Mouse (Mus musculus) left cerebral cortex, adult 8-10 months (tissue): ENCODE measurements around the gene Rnf182. TPM values are rescaled to one million over a fixed set of nuclear protein-coding genes. Genes with fewer than 3 reads are reported as not detected.

ENCODE experiments used
- DNase-seq, 2 experiments: peaks; one replicate each; pipeline ENCODE4 v3.0.0; 2022; ENCODE audit warnings: low spot score in 2 of 2
- total RNA-seq, 4 experiments: library from RNA; stranded (reverse); gene quantifications; 2 replicates each; pipeline ENCODE4 v1.2.4; 2022

Rnf182 gene
- 1 to 10 TPM; 6.6 to 7.9 (median 7.1) TPM for total RNA-seq

DNA sequence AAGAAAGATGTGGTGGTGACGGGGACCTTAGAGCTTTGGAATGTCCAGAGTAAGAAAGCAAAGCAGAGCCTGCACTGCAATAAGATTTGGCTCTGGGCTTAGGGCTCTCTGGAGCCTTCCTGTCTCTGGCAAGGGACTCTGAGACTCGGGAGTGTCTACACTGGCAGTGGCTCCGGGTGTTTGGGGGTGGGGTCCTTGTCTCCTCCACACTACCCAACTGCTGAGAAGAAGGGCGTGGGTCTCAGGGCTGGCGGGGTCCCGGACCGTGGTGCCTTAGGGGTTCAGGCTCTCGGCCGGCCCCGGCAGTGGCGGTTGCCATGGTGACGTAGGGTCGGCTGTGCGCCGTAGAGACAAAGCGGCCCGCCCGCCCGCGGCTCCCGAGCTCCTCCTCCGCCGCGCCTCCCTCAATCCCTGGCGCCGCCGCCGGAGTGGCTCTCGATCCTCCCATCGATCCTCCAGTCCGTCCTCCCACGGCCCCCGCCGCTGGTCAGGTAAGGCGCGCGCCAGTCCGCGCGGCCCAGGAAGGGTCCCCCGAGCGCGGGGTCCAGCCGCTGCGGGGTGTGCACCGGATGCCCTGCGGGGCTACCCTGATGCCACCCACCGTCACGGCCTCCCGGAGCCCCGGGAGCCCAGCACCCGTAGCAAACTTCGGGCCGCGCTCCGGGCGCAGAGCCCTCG, at the start of gene Rnf182:
TSS of gene Rnf182 (plus strand) at position 134 of the 678 bp plus-strand sequence.
- peak; percentile 46 to 75 for DNase-seq

DNA sequence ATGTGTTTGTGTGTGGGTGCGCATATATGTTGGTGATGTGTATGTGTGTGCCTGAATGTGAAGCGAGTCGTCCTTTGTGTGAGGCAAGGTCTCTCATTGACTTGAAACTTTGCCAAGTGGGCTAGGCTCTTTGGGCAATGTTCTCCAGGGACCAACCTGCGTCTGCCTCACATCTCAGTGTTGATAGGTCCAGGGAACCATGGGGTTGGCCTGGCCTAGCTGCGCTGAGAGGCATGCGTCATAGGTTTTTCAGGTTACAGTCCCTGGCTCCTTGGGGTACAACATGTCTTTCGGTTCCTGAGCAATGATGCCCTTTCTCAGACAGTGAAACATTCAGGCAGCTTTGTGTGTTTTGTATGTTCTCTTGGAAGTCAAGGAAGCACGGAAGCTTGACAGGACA, 49.3 kb upstream of the Rnf182 start:
- DNase-seq: no peak

DNA sequence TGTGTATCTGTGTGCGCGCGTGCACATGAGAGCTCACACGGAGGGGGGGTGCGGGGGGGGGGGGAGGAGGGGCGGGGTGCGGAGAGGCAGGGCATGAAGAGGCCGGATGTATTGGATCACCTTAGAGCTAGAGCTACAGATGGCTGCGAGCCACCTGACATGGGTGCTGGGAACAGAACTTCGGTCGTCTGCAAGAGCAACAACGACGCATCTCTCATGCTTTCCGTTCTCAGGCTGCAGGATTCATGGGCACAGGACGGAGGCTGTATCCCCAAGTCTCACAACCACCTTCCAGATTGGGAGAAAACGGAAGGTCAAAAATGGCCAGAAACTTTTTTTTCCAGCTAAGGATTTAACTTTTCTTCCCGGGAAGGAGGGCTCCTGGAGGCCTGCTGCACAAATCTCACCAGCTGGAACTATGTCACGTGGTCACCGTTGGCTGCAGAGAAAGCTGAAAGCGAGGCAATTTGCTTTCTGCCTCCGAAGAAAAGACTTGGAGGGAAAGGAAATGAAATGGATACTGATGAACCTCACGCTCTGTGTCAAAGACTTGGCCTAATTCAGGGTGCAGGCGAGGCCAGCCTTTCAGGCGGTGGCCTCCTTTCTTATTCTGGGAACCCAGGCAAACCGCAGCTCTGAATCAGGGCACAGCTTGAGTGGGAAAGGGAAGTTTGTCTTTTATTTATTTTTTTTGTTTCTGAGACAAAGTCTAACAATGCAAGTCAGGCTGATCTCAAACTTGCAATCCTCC, 48.2 kb upstream of the Rnf182 start:
- peak in 1 of 2 experiments; percentile 33 for DNase-seq

DNA sequence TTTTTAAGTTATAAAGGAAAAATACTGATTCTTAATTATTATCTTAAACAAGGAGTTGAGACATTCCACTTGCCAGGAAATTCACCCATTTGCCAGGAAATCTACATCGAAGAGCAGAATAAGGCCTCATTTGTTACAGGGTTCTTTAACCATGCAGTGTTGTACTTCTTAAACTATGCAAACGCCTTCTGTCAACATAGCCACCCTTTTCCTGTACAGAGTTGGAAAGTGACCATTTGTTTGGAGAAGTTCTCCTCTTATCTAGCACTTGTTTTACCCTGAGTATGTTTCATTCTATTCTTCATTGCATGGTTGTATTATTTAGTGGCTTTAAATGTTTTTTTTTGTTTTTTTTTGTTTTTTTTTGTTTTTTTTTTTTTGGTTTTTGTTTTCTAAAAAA, 41.5 kb upstream of the Rnf182 start:
- no peak for DNase-seq

DNA sequence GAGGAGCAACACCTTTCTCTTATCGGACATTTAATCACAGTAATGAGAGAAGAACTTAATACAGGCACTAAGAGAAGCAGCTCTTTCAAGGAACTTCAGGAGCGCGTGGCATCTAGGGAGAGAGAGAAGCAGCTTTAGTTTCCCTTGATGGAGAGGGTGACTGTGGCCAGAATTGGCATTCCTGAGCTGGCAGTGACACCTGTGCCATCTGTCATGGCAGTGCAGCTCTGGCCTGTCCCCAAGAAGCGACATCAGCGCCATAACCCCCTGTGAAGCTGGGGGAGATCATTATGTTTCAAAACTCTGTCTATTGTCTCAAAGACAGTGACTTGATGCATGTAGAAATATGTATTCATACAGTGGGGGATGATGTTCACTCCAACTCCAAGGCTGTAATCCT, 40.1 kb upstream of the Rnf182 start:
- DNase-seq: no peak

DNA sequence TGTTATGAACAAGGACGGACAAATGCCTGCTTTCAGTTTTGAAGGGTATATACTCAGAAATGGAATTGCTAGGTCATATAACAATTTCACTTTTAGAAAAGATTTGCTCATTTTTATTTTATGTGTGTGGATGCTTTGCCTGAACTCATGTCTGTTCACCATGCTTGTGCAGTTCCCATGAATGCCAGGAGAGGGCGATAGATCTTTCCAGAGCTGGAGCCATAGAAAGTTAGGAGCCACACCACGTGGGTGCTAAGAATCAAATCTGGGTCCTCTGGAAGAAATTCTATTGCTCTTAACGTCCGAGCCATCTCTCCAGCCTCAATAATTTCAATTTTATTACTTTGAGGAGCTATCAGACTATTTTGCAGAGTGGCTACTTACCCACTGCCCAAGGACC, 38.3 kb upstream of the Rnf182 start:
- no peak for DNase-seq

DNA sequence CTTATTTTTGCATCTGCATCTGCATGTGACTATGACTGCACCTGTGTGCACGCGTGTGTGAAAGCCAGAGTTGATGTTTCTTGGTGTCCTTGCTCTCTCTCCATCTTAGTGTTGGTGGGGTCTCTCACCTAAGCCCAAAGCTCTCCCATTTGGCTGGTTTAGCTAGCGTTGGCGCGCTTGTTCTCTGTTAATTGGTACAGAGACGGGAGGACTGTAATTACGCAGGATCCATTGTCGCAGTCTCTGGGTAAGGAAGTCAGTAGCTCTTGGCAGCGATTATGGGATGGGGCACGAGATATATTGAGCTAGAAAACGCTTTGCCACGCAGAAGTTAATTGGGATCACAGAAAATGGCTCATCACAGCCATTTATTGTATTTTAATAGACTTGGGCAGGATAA, 37.7 kb upstream of the Rnf182 start:
- no peak for DNase-seq

DNA sequence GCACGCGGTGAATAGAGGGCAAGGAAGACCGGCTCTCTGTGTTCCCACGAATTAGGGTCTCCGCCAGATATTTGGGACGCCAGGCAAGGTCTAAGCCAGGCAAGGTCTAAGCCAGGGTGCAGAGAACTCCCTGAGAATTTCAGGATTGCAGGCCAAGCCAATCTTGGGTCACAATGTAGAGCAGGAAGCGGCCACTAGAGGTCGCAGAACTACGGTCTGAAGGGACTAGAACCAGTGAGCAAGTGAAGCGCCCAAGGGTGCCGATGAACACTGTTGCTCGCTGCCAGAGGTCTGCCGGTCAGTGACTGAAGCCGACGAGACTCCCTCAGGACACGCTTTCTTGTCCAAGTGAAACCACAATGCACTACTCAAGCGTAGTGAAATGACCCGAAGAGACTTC, 35.8 kb upstream of the Rnf182 start:
- peak in 1 of 2 experiments; percentile 39 for DNase-seq

DNA sequence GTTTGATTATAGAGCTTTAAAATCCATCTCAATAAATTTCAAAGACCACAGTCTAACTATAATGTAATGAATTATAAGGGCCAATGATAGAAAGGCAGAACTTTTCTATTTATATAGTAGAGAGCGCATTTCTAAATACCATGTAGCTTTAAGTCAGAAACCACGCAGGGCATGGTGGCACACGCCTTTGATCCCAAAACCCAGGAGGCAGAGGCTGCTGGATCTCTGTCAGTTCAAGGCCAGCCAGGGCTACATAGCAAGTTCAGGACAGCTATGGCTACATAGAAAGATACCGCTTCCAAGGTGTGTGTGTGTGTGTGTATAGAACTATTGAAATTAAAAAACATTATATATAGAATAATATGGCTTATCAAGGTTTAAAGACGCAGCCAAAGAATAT, 34.8 kb upstream of the Rnf182 start:
- DNase-seq: no peak

DNA sequence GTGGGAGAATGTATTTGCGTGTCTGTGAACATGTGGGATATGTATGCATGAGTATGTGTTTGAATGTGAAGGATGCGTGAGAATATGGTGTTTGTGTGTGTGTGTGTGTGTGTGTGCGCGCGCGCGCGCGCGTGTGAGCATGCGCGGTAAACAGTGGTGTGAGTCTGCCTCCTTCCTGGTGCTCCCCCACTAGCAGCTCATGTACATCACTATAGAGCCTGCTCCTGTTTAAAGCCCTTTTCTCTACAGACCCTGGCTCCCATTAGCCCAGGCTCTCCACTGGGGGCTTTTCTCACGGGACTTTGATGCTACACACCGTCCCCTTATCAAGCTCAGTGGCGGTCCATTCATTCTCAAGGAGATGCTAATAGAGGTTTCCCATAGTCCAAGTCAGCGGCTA, 32.5 kb upstream of the Rnf182 start:
- DNase-seq: no peak

DNA sequence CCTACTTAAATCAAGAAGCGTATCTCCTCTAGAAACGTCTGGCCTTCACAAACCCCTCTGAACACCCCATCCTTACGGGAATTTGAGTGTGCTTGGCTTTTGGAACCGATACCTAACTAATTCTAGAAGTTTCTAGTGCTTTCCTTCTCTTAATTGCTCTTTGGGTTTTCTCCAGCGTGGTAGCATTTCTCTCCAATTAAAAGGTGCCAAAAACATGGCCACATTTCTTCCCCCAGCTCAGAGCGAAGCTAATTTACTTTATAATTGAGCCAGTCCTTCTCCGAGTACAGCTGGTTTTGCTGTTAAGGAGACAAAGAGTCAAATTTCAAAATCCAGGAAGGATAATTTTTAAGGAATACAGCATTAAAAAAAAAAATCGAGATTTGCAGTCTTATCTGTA, 32.0 kb upstream of the Rnf182 start:
- DNase-seq: no peak

DNA sequence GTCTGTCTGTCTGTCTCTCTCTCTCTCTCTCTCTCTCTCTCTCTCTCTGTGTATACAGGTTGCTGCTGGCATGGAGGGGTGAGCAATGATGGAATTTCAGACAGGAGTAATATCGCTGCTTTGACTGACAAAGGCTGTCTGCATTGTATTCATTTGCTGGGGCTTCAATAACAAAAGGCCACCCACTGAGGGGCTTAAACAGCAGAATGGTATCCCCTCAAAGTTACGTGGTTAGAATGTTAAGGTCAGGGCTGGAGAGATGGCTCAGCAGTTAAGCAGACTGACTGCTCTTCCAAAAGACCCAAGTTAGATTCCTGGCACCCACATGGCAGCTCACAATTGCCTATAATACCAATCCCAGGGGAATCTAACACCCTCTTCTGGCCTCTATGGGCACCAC, 30.2 kb upstream of the Rnf182 start:
- no peak for DNase-seq

DNA sequence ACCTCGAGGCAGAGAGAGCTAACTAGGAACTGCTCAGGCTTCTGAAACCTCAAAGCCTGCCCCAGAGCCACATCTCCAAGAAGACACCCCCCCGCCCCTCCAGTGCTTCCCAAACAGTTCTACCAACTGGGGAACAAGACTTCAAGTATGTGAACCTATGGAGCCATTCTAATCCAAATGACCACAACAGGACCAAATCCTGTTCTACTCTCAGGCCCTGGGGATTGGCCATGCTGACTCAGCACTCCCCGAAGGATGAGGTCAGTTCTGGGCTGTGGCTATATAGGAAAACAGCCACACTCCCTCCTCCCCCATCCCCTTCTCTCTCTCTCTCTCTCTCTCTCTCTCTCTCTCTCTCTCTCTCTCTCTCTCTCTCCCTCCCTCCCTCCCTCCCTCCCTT, 28.5 kb upstream of the Rnf182 start:
- DNase-seq: no peak

DNA sequence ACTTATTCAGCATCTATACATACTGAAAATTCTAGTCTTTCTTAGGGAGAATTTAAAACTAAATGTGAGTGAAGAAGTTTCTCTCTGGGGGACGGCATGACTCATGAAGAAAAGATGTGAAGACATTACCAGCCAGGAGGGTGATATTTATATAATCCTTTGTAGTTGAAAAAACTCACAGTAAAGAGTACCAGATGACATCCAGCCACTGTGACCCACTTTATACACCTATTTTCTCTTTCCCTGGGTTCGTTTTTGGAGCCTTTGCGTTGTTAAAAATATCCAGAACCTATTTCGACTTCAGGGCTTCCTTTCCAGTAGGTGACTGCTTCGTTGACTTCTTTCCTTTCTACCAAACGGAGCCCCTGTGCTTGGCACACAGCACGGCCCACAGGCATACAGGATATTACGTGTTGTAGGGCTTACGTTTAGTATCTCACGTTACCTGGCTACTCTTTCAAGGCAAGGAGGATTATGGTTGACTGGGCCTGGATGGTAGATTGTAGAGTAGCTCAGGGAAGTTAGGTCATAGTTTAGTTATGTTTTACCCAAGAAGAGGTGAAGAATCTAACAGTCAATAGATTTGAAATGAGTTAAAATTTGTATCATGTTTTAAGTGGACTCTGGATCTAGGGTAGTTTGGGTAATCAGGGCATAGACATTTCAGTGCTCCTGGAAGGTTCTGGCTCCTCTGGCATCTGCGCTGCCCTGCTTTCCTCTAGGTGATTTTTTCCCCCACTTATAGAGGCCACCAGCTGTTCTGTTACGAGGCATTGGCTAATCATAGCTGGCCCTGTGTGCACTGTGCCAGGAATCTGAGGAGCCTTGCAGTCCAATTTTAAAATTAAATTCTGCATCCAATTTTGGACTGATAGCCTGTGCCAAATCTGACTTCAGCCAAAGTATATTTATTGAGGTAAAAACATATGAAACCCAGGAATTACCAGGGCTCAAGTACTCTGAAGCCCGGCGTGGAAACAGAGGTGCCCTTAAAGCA, 27.4 kb upstream of the Rnf182 start:
- DNase-seq: no peak

DNA sequence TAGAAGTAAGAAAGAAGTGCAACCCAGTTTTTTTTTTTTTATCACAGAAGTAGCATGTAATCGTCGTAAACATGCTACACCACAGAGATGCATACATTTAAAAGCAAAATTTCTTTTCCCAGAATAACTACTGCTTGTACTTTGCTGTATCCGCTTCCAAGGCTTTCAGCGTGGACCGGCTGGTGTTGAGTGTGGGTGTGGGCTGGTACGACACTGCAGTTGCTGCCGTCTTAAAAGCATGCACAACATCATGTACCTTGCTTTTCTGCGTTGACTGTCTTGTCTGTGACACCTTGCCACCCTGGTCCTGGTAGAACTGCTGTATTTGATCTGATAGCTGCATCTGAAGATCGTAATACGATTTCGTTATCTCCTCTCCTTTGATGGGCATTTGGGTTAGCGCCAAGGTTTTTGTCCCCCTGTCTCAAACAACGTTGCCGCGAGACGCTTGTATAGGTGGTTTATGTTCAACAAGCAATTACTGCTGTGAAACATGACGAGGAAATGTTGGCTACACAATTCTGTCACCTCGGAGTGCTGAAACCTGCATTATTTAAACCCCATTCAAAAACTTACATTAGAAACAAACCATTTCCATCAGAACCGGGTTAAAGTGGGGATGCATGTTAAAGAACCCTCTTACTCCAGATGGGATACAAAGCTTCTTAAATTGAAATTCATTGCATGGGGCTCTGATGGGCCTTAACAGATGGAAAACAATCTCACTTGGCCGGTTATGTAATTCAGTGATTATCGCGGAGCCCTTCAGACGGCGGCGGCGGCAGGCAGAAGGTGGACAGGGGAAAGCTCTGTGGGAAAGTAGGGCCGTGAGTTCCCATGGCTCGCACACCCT, 23.5 kb upstream of the Rnf182 start:
- no peak for DNase-seq

DNA sequence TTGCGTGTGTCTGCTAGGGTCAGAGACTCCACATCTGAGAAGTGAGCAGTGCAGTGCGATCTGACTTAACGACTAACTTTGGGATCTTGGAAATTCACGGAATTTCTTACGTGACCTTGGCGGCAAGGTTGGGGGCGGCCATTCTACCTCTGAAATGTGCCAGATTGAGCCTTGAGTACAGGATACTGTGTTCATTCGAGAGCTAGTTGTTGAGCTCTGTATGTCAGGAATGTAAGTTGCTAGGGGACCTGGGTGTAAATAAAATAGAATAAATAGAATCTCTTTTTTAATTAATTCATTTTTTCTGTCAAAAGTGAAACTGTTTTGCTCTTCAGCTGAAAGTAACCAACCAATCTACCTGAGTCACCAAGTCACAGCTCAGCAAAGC, 22.8 kb upstream of the Rnf182 start:
- no peak for DNase-seq

DNA sequence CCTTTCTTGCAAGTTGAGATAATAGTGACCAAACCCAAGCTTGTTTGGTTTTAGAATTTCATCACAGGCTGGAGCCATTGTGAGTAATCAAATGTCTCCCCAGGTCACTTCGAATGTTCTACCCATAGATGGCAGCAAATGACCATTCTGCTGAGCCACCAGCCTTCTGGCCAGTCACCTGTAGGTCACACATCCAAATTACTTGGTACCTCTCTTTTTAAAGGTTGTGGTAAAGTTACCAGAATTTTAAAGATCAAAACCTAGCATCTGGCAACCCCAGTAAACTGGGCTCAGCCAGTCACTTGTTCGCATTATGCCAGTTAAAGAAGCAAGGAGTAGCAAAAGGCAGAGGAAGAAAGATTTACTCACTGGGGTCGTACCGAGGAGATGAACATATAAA, 19.6 kb upstream of the Rnf182 start:
- no peak for DNase-seq

DNA sequence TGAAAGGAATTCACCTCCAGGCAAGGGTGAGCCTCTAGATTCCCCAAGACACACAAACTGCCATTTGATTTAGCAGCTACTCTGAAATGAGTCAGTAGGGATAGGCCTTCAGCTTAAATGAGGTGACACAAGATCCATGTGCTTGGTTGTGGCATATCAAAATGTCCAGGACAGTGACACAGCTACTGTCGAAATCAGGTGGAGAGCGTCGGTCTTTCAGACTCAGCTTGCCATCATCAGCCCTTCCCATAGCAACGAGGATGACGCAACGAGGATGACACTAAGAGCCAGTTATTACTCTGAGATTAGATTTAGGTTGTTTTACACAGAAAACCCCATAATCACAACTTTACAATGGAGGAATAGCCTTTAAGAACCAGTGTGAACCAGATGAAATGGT, 14.5 kb upstream of the Rnf182 start:
- no peak for DNase-seq

DNA sequence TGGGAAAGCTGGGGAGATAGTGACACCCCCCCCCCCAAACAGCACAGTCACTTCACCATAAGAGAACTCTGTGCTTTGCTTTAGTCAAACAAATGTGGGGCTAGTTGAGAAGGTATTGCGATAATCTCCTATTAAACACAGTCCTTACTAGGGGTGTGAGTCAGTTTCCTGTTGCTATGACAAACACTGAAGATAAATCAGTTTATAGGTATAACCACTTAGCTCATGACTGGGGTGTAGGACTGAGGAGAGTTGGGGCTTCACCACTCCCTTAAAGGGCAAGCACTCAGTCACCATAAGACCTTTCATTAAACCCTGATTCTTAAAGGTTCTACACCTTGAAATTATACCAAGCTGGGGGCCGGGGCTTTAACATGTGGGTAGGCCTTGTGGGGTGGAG, 13.1 kb upstream of the Rnf182 start:
- DNase-seq: no peak

DNA sequence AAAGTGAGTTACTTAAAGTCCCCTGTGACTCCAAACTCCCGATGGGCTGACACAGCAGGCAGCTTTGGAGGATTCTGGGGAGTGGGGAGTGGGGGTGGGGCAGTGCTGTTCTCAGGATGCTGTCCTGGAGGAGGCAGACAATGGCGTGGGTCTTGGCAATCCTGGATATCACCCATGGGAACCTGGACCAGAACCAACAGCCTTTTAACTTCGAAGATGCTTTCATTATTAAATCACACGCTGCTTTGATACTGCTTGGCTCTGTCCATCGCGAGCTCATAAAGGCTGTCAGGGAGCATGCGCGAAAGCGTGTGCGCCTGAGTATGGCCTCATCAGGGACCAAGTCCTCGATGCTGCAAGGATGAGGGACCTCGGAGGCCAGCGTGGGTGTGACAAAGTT, 12.5 kb upstream of the Rnf182 start:
- DNase-seq: no peak

DNA sequence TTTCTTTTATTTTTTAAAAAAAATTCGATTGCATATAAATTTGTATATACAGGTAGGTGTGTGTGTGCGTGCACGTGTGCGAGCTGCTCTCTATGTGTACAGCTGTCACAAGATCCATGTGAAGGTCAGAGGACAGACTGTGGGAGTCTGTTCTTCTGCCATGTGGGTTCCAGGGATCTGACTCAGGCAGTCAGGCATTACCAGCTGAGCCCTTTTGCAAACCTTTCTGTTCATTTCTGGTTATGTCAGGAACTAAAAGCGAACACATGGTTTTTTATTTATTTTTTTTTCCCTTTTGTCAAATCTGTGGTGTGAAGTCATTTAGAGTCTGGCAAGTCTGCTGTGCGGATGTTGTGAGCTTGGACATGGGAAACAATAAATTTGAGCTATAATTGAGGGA, 6.7 kb upstream of the Rnf182 start:
- DNase-seq: no peak
